Mouse (Mus musculus) adrenal gland, postnatal 10 days (tissue): ENCODE measurements at regions not wholly inside any gene's neighbourhood (a gene's known extent, or its start where the extent isn't known, plus 50 kb on each side); places are given as distances from the start of the nearest gene placed in this dataset.
"Not testable (repeated sequence)": the region's sequence is repeated elsewhere in the genome, so short reads cannot be mapped to it uniquely, and the experiment has no call there.

Experiments used
- DNase-seq: peaks from one replicate; pipeline ENCODE4 v3.0.0; 2021; ENCODE audit warnings: mixed read lengths

- DNase-seq, result no peak
These were observed 56.8 kb downstream of the Sox1 start for GRCm38 (mm10) chr8:12451857-12452256.

- not testable (repeated sequence) for DNase-seq
These were observed 60.3 kb downstream of the Sox1 start for GRCm38 (mm10) chr8:12455376-12455775.

- DNase-seq, result no peak
These were observed 61.2 kb downstream of the Sox1 start for GRCm38 (mm10) chr8:12456326-12456725.

- DNase-seq, result no peak
These were observed 61.9 kb downstream of the Sox1 start for GRCm38 (mm10) chr8:12457015-12457414.

- DNase-seq, result no peak
These were observed 71.8 kb downstream of the Sox1 start for GRCm38 (mm10) chr8:12466845-12467244.

- DNase-seq, result peak; percentile 13
These were observed 72.6 kb downstream of the Sox1 start for GRCm38 (mm10) chr8:12467386-12468326.

- peak; percentile 32 for DNase-seq
These were observed 82.6 kb downstream of the Sox1 start for GRCm38 (mm10) chr8:12477449-12478401.

- DNase-seq, result no peak
These were observed 86.8 kb downstream of the Sox1 start for GRCm38 (mm10) chr8:12481918-12482317.

GRCm38 (mm10) chr8:12483551-12483950 lies 88.5 kb downstream of the Sox1 start:
- no peak for DNase-seq

- no peak for DNase-seq
These were observed 87.5 kb upstream of the Spaca7 start for GRCm38 (mm10) chr8:12485326-12485725.

GRCm38 (mm10) chr8:12486331-12487061 lies 86.3 kb upstream of the Spaca7 start:
- peak; percentile 28 for DNase-seq

GRCm38 (mm10) chr8:12487201-12487600 lies 85.6 kb upstream of the Spaca7 start:
- DNase-seq, result no peak

GRCm38 (mm10) chr8:12489194-12489593 lies 83.6 kb upstream of the Spaca7 start:
- DNase-seq, result no peak

GRCm38 (mm10) chr8:12491472-12491871 lies 81.4 kb upstream of the Spaca7 start:
- no peak for DNase-seq

GRCm38 (mm10) chr8:12492461-12492860 lies 80.4 kb upstream of the Spaca7 start:
- DNase-seq, result no peak

GRCm38 (mm10) chr8:12494559-12494958 lies 78.3 kb upstream of the Spaca7 start:
- DNase-seq, result no peak

GRCm38 (mm10) chr8:12497420-12497819 lies 75.4 kb upstream of the Spaca7 start:
- no peak for DNase-seq

- DNase-seq, result no peak
These were observed 73.2 kb upstream of the Spaca7 start for GRCm38 (mm10) chr8:12499658-12500057.

- DNase-seq, result no peak
These were observed 72.5 kb upstream of the Spaca7 start for GRCm38 (mm10) chr8:12500291-12500690.

- DNase-seq, result no peak
These were observed 71.0 kb upstream of the Spaca7 start for GRCm38 (mm10) chr8:12501824-12502223.

- no peak for DNase-seq
These were observed 70.5 kb upstream of the Spaca7 start for GRCm38 (mm10) chr8:12502321-12502775.

GRCm38 (mm10) chr8:12502856-12503255 lies 70.0 kb upstream of the Spaca7 start:
- no peak for DNase-seq
